Mouse (Mus musculus): Measurements from ENCODE around the gene Gatm.

Gene Gatm

DNA sequence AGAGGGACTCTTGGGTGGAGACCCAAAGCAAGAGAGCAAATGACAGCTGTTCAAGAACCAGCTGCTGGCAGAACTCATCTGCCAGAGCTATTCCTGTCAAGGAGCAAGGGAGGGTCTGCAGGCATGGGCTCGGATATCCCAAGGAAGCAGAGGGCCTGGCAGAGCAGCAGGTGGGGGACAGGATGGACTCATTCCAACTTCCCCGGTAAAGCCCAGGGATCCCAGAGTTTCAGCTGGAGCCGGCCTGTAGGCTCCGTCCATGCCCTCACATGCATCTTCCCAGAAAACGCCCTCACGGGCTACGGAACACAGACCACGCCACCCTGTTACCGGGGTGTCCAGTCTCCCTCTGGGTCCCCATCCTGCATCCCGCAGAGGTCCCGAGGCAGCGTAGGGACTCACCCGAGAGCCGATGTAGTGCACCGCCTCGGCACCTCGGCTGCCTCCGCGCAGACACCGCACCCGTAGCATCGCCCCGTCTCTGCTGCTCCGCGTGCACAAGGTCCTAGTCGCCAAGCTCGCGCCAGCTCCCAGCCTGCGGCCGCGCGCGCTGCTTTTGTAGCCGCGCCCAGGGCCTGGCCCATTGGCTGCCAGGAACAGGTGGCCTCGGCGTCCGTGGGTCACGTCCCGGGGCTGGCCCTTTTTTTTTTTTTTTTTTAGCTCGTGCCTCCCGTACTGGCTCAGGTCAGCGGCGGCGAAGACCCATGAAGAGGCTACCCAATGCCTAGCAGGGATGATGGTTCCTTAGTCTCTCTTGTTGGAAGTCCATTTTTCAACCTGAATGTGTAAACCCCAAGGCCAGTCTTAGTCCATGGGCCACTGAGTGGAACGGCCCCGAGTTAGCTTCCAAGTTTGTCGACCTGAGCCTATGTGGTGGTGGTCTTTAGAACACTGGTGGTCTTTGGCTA is at the start of gene Gatm:
Gene Gatm (minus strand): TSS at position 558 of the 908 bp plus-strand sequence.
- DNase-seq (ENCODE audit: low read depth, low spot score): peak; percentile 77

DNA sequence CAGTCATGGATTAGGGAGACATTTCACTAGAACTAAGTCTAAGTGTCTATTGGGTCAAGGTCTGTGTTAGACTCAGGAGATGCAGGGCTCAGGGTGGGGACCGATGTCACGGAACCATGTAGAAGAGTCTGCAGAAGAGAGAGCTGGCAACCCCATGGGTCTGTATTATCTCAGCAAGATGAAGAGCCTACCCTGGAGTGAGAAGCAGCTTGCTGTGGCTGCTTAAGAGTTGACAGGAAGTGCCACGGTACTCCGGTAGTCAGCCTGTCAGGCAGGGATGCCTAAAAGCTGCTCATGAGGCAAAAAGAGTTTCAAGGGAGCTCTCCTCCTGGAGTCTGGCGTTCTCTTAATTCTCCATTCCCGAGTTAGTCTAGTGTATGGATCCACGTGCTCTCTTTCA is 48.7 kb upstream of the Gatm start:
- no peak for DNase-seq (ENCODE audit: low read depth, low spot score)

DNA sequence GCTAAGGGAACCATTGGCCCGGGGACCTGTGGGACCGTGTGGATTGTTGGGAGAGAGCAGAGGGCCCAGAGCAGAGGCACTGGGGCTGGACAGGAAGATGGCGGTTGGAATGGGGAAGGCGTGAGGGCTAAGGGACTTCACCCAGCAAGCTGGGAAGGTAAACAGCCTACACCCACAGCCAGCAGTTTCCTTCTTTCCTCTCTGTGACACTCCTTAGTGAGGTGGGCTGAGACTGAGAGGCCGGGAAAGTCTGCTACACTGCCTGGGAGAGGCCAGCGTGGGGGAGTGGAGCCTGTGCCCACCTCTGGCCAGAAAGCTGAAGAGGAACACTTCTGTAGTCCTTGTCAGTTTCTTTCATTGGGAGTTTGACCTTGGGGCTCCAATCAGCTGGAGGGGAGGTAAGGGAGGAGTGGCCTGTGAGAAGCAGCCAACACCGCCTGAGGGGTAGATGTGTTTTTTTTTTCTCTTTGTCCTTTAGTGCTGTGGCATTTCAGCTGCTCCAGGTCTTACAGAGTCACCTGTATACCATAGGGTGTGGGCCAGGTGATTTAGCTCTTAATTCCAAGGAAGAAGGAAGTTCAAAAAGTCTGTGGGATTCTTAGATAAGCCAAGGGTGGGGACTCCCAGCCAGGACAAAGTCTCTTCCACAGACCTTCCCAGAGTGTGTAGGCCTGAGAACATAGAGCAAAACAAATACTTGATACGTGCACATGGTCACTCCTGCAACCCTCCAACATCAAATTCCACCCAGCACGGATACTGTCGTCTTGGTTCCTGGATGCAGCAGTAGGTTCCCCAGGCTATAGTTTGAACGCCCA is 46.8 kb upstream of the Gatm start:
- no peak for DNase-seq (ENCODE audit: low read depth, low spot score)

DNA sequence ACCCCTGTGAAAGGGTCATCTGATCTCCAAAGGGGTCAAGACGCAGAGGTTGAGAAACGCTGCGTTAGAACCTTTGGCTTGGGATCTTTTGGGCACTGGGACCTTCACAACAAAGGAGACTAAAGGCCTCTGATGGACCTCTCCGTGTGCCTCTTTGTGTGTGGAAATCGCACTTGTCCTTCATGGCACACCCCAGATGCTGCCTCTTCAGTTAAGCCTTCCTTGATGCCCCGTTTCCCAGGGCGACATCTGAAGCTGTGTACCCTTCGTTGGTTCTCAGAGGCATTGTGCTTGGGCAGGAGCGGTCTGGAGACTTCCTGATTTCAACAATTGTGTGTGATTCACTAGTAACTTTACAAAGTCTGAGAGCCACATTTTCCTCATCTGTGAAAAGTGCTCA is 45.7 kb upstream of the Gatm start:
- no peak for DNase-seq (ENCODE audit: low read depth, low spot score)

DNA sequence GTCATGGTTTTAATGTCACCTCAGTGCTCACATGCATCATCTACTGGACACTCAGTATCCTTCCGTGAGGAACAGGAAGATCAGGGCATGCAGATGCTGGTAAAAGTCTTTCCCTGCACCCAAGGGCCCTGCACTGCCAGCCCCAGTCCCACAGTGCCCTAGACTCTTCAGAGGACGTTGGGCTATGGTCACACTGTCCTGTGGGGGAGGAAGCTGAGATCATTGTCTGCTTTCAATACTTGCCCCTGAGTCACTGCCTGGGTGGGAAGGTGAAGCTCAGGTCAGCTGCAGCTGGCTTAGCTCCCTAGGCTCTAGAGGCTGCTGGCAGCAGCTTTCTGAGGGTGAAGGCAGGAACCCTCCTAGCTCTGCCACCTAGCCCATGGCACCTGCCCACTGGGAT is 44.9 kb upstream of the Gatm start:
- no peak for DNase-seq (ENCODE audit: low read depth, low spot score)

DNA sequence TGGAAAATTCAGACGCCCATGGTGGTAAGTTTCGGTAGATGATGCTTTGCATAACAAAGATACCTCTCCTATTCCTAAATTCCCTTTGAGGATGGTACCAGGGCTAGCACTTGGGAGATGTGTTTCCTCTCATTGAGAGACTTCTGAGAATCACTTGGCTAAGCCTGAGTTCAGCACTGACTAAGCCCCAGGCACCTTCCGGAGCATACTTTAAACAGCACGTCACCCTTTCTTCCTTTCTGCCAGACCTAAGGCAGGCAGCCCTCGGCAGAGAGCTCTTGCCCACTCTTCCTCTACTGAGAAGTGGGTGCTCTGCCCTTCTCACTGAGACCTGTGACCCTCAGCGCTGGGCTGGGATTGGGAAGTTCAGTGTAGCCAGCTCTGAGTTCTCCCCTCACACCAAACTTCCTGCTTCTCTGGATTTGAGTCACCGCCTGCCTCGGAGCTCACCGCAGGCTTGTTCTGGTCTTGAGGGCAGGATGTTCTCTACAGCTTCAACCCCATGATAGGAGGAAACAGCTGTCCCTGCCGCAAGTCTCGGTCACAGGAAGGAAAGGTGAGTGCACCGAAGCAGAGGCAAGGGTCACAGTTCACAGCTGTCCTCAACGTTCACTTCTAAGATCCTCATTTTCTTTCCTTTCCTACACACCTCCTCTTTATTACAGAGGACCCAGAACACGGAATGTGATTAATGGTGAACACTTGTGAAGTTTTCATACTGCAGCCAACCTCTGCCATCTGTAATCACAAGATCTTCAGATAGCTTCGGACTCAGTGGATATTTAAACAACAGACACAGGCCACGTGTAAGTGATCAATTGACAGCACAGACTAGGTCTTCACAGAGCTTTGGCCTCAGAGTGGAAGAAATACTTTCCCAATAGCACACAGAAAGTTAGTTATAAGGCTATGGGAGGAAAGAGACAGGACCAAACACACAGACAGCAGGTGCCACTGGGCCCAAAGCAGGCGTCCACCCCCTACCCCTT is 41.3 kb upstream of the Gatm start:
- no peak for DNase-seq (ENCODE audit: low read depth, low spot score)

DNA sequence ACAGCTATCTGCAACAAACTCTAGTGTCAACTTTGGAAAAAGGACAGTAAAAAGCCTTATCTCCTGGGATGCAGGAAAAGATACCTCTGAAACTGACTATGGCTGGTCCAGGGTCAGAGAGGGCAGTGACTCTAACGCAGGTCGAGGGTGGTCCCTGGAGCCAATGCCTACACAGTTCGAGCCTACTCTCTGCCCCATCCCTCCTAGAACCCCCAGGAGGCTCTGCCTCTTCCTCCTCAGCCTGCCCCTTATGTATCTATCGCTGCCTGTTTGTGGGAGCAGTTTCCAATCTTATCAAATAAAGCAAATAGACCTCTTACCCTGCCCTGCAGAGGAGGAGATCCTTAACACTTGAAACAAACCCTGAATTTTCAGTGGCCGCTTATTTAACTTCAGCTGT is 27.6 kb upstream of the Gatm start:
- DNase-seq (ENCODE audit: low read depth, low spot score): no peak

DNA sequence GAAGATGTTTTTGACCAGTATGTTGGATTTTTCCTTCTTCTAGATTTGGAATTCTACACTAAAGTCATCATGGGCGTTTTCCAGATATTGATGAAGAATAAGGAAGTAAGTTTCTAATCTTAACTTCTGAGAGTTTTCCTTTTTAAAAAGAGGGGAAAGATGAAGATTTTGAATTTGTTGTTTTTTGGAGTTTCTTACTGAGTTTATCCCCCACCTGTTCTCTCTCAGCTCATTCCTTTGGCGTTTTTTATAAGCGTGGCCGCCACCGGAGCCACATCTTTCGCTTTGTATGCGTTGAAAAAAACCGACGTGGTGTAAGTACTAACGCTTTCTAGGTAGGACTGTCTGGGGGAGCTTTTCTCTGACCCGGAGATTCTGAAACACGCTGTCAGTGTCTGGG is 26.9 kb upstream of the Gatm start:
- DNase-seq (ENCODE audit: low read depth, low spot score): no peak

DNA sequence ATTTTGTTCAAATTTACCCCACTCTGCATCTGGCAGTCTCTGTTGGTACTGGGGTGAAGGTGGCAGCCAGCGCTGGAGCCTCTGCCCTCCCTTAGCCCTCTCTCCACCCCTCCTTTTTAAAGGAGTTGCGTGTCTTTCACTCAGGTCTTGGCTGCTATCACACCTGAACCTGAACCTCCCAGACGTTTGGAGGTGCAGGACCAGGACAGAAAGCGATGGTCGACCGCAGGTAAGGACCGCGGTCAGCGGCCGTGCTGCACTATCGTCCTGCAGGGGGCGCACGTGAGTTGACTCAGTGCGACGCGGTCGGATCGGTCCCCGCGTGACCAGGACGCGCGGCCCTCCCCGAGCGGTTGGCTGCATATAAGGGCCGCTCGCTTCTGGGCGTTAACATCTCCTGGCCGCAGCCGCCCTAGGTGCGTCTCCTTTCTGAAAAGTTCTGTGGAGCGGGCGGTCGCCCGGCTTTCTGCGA is 26.5 kb upstream of the Gatm start:
- peak; percentile 75 for DNase-seq (ENCODE audit: low read depth, low spot score)

DNA sequence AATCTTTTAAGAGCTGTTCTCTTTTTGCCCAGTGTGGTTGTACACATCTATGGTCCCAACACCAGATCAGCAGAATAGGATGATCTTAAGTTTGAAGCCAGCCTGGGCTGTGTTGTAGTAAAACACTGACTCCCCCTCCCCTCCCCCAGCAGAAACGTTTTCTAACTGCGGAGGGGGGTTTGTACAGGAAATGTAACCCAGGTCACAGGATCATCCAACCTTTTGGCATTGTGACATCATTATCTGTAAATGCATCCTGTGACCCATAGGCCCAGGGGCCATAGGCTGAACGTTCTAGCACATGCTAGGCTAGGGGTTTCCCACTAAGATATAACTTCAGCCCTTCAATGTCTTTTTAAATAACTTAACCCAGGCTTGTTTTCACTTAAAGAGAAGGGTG is 25.6 kb upstream of the Gatm start, which contains the start of gene AA467197:
Gene AA467197 (plus strand): TSS at position 301 of the 400 bp plus-strand sequence.
- DNase-seq (ENCODE audit: low read depth, low spot score): no peak

DNA sequence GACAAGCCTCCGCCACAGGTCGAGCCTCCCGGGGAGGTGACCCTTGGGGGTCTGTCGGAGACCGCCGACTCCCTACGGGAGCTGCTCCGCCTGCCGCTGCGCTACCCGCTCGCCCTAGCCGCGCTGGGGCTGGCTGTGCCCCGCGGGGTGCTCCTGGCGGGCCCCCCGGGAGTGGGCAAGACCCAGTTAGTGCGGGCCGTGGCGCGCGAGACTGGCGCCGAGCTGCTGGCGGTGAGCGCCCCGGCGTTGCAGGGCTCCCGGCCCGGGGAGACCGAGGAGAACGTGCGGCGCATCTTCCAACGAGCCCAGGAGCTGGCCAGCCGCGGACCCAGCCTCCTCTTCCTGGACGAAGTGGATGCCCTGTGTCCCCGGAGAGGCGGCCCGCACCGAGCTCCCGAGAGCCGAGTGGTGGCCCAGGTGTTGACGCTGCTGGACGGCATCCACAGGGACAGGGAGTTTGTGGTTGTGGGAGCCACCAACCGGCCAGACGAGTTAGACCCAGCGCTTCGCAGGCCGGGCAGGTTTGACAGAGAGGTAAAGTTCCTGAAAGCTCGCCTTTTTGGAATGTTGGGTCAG is 20.2 kb upstream of the Gatm start:
- DNase-seq (ENCODE audit: low read depth, low spot score): peak; percentile 45

DNA sequence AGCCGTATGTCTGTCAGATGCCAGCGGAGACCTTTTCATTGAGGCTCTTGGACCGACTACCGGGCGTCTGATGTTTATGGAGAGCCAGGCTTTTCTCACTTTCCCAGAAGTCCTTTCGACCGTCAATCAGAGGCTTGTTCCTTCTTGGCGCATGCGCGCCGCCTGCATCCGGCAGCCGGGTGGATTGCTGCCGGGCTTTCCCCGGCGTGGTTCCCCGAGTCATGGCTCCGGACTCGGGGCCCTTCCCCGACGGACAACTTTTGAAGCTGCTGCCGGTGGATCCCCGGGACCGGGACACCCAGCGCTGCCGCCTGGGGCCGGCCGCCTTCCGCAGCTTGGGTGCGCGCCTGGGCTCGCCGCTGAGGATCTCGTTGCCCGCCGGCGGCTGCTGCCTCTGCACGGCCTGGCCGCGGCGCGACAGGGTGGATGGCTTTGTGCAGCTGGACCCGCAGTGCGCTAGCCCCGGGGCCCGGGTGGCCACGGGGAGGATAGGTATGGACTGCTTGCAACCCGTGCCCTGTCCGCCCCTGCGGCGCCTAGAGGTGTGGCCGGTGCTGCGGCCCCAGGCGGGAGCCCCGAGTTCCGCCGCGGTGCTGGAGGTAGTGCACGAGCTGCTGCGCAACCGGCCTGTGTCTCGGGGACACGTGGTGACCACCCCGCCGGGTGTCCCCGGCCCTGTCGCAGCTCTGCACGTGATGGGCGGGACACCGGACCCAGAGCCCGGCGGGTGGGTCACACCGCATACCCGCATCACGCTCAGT is 19.5 kb upstream of the Gatm start:
- peak; percentile 92 for DNase-seq (ENCODE audit: low read depth, low spot score)

DNA sequence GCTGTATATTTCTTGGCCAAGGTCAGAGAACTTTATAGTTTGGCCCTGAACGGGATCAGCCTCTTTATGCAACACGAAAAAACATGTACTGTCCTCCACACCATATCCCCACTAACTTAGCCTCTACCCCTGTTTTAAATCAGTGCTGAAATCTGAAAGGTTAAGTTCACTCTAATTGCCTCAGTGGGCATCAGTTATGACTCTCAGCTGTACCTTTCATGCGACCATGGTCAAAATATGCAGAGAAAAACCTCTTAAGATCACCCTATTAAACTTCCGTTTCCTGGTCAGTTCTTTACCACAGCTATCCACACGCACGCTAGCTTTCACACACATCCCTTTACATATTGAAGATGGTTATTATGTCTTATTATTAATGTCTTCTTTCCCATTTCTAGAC is 18.8 kb upstream of the Gatm start:
- DNase-seq (ENCODE audit: low read depth, low spot score): no peak

DNA sequence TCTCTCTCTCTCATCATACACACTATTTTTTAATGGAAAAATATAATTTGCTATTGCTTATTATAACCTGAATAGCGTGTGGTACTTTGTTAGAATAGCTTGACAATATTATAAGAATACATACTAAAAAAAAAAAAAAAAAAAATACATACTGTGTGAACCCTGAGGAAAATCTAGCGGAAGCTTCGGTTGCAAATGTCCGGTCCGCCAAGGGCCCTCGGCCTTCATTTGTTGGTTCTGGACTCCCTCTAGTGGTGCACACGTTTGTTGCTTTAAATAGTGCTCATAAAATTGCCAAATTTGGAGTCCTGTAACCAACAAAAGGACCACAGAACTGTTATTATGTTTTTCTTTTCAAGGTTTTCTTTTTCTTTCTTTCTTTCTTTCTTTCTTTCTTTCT is 17.9 kb upstream of the Gatm start:
- peak; percentile 71 for DNase-seq (ENCODE audit: low read depth, low spot score)

DNA sequence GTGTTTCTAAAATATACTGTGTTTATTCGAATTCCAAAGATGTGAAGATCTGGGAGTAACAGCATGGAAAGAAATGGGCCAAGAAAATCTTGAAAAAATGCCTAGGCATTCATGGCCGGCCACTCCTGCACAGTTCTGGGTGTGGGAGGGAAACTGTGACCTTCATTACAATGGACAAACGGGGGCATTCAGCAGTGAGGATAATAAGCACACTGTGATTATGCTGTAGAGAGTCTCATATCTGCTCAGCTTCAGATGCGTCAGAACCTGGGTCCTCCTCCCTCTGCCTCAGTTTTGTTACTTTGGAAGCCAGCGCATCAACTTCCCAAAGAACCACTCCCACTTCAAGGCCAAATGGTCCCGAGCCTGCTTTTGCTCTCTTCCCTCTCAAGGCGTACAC is 14.8 kb upstream of the Gatm start:
- DNase-seq (ENCODE audit: low read depth, low spot score): no peak

DNA sequence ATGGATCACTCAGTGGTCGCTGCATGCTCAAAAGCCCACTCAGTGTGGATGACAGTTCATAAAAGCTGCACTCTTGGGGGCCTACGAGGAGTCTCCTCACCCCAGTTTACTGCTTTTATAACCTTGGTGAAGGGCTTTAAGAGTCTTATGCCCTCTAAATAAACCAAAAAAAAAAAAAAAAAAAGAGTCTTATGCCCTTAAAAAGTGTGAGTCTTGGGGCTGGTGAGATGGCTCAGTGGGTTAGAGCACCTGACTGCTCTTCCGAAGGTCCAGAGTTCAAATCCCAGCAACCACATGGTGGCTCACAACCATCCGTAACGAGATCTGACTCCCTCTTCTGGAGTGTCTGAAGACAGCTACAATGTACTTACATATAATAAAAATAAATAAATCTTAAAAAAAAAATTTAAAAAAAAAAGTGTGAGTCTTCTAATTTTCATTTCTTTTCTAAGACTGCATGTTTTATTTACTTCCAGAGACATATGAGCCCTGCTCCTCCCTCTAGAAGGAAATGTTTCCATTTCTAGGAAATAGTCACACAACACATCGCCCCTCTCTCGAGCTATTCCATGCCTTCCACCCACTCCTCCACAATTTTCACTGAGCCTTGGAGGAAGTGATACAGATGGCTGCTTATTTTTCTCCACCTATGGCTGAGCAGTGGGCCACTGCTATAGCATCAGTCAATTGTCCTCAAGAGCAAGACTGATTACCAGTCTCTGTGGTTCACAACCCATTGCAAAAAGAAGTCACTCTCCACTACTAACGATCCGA is 10.4 kb upstream of the Gatm start:
- DNase-seq (ENCODE audit: low read depth, low spot score): no peak

DNA sequence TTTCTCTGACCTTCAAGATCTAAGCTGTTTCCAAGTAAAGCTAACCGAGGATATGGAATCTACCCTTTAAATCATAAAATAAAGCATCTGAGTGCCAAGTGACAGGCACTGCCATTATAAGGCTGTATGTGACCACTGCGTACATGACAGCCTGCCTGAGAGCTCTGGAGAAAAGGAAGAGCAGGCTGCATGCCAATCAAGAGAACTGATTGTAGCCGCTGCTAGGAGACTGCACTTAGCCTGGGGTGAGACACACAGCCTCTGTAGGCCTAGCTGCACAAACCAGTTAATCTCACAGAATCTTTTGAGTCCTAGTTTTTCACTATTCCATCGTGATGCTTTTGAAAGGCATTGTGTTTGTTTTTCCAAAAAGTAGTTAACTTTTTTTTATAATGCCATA is 7.6 kb upstream of the Gatm start:
- DNase-seq (ENCODE audit: low read depth, low spot score): no peak

DNA sequence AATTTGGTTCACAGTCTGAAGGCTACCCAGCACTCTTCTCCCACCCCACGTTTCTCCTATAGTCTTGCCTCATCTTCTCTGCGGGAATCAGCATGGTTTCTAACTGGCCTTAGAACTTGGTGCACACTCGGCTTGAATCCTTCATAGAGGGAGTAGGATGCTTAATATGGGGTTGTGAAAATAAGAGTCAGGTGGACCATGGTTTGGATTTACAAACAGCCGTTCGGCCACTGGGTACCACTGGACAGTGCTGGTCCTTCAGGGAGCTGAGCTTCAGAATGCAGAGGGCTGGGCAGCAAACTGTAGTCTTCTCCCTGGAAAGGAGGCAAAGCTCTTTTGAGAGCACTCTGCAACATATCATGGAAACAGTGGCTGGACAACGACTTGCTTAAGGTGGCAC is 6.7 kb upstream of the Gatm start:
- no peak for DNase-seq (ENCODE audit: low read depth, low spot score)

DNA sequence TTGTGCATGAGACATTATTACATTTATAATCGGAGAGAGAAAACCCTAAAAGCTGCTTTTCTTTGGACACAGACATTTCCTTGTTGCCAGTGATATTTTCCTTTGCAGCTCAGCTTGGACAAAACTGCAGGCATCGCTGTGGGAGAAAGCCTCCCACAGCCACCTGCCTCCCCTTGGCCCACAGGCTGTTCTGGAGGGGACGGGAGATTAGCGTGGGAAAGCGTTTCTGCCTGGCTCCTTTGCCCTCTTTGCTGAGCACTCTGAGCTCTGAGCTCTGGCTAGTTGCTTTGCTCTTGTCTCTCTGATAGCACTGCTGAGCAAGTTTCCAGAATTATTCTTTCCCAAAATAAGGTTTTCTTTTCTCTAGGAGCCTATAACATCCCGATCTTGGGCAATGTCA is 5.1 kb upstream of the Gatm start:
- DNase-seq (ENCODE audit: low read depth, low spot score): no peak

DNA sequence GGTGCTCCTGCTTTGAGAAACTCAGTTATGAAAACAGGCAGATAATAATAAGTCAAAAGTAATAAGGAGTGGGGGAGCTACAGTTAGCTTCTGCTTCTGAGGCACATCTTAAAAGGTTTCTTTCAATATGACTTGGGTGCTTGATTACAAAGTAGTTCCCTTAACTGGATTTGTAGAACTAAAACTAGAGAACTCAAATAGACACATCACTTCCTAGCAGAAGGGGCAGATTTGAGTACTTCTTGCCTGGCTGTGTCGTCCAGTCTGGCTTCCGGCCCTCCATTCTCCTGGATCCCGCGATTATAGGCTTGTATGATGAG is 511 bp upstream of the Gatm start:
- no peak for DNase-seq (ENCODE audit: low read depth, low spot score)
